Comparison of ENCODE assay signal across 8 mouse cellular contexts in genomic region chr2:152847057-152847814, GRCm38 (mm10). TPM values are rescaled to one million over a fixed set of nuclear protein-coding genes. Genes with fewer than 3 reads are reported as not detected.
DNase-seq lines count a peak whose midpoint lies in the region; ATAC-seq lines count a peak whose summit lies in the region.

No protein-coding gene starts in this region.

- H3K4me3 ChIP-seq in kidney, embryonic 15.5 days (replicated peaks): peak overlapping the region; percentile 91
- H3K4me3 ChIP-seq in embryonic facial prominence, embryonic 15.5 days (replicated peaks): peak overlapping the region; percentile 72
- H3K4me3 ChIP-seq in intestine, embryonic 14.5 days (ENCODE audit: low read depth, low read length): peak overlapping the region; percentile 16; the same call in 1 of the 2 replicates
- H3K4me3 ChIP-seq in midbrain, embryonic 16.5 days (ENCODE audit: low read depth, low read length): peak overlapping the region; percentile 57

- 18% methylated on average over 3 of the region's 3 CpGs for WGBS in kidney, embryonic 15.5 days
- WGBS in embryonic facial prominence, embryonic 15.5 days: 17% methylated on average over 3 of the region's 3 CpGs
- 18% methylated on average over 3 of the region's 3 CpGs for WGBS in intestine, embryonic 14.5 days
- 24% methylated on average over 3 of the region's 3 CpGs for WGBS in midbrain, embryonic 16.5 days

- no peak overlapping the region for H3K9ac ChIP-seq in kidney, embryonic 15.5 days
- no peak overlapping the region for H3K9ac ChIP-seq in embryonic facial prominence, embryonic 15.5 days
- no peak overlapping the region for H3K9ac ChIP-seq in intestine, embryonic 14.5 days (ENCODE audit: low read length)
- no peak overlapping the region for H3K9ac ChIP-seq in midbrain, embryonic 16.5 days (ENCODE audit: low read depth, low read length)

- peaks cover 15% of the 10 kb centered on the region for H3K36me3 ChIP-seq in kidney, embryonic 15.5 days
- H3K36me3 ChIP-seq in embryonic facial prominence, embryonic 15.5 days: 0 out of 2 replicates have a peak, but pooled peaks cover 4% of the 10 kb centered on the region
- H3K36me3 ChIP-seq in intestine, embryonic 14.5 days (ENCODE audit: control insufficient read depth, insufficient read depth, low read length): peaks cover 8% of the 10 kb centered on the region
- H3K36me3 ChIP-seq in midbrain, embryonic 16.5 days (ENCODE audit: control insufficient read depth, insufficient read depth, low read length): no peaks in the 10 kb centered on the region

- H3K27me3 ChIP-seq in kidney, embryonic 15.5 days: no peaks in the 10 kb centered on the region
- no peaks in the 10 kb centered on the region for H3K27me3 ChIP-seq in embryonic facial prominence, embryonic 15.5 days
- H3K27me3 ChIP-seq in intestine, embryonic 14.5 days (replicated peaks; ENCODE audit: control insufficient read depth, insufficient read depth, low read length): no peaks in the 10 kb centered on the region
- no peaks in the 10 kb centered on the region for H3K27me3 ChIP-seq in midbrain, embryonic 16.5 days (ENCODE audit: control insufficient read depth, insufficient read depth, low read depth, low read length)

- intact Hi-C loops in left cerebral cortex, postnatal 4 days (cut with DNase I): no loop called here

- no peak overlapping the region for H3K27ac ChIP-seq in kidney, embryonic 15.5 days
- H3K27ac ChIP-seq in embryonic facial prominence, embryonic 15.5 days (replicated peaks): no peak overlapping the region
- H3K27ac ChIP-seq in intestine, embryonic 14.5 days (ENCODE audit: low read depth): no peak overlapping the region
- H3K27ac ChIP-seq in midbrain, embryonic 16.5 days (ENCODE audit: low read length): no peak overlapping the region

- peaks cover 22% of the 10 kb centered on the region for H3K4me1 ChIP-seq in kidney, embryonic 15.5 days
- H3K4me1 ChIP-seq in embryonic facial prominence, embryonic 15.5 days: peaks cover 21% of the 10 kb centered on the region
- peaks cover 17% of the 10 kb centered on the region for H3K4me1 ChIP-seq in intestine, embryonic 14.5 days (replicated peaks; ENCODE audit: control insufficient read depth, insufficient read depth, low read length)
- H3K4me1 ChIP-seq in midbrain, embryonic 16.5 days (ENCODE audit: control insufficient read depth, insufficient read depth, low read length): peaks cover 2% of the 10 kb centered on the region; the same call in 1 of the 2 replicates

- no peak for DNase-seq in kidney, postnatal 36 days
- DNase-seq in intestine, embryonic 14.5 days (ENCODE audit: low spot score): peak; percentile 57
- DNase-seq in frontal cortex, postnatal 10 days (ENCODE audit: low spot score in 2 of 2): no peak
- no peak for DNase-seq in left cerebral cortex, postnatal 4 days

- H3K9me3 ChIP-seq in kidney, embryonic 15.5 days (replicated peaks): no peaks in the 10 kb centered on the region
- H3K9me3 ChIP-seq in embryonic facial prominence, embryonic 15.5 days (replicated peaks): no peaks in the 10 kb centered on the region
- H3K9me3 ChIP-seq in intestine, embryonic 14.5 days (ENCODE audit: control insufficient read depth, low read length): no peaks in the 10 kb centered on the region
- H3K9me3 ChIP-seq in midbrain, embryonic 16.5 days (replicated peaks; ENCODE audit: control insufficient read depth, low read length, poor library complexity, severe bottlenecking): no peaks in the 10 kb centered on the region

- ATAC-seq in kidney, embryonic 15.5 days (replicated peaks; ENCODE audit: low FRiP score): no peak
- no peak for ATAC-seq in embryonic facial prominence, embryonic 15.5 days (ENCODE audit: insufficient number of reproducible peaks, low FRiP score, low TSS enrichment, low read depth)
- no peak for ATAC-seq in intestine, embryonic 14.5 days (replicated peaks; ENCODE audit: low FRiP score, low TSS enrichment, low read depth)
- ATAC-seq in midbrain, embryonic 16.5 days: peak; percentile 37; the same call in 1 of the 2 replicates
- ATAC-seq in inflammation-experienced regulatory T-cells, adult 6 months: no peak

- H3K4me2 ChIP-seq in kidney, embryonic 15.5 days: peak overlapping the region; percentile 55
- peak overlapping the region; percentile 76 for H3K4me2 ChIP-seq in embryonic facial prominence, embryonic 15.5 days (replicated peaks)
- peak overlapping the region; percentile 51 for H3K4me2 ChIP-seq in intestine, embryonic 14.5 days (ENCODE audit: low read length)
- peak overlapping the region; percentile 57 for H3K4me2 ChIP-seq in midbrain, embryonic 16.5 days (ENCODE audit: low read length)

RNA-seq across cellular contexts. Expression of gene Tpx2, which starts 0.5 kb away (rescaled TPM):
- 88.5 and 98.2 TPM in 2 replicates for polyA plus RNA-seq in kidney, embryonic 15.5 days (2015; fragmentation: Nextera tagmentation; extraction: Ambion mirVana)
- 60.1 and 60.6 TPM in 2 replicates for polyA plus RNA-seq in embryonic facial prominence, embryonic 15.5 days (2015; fragmentation: Nextera tagmentation; extraction: Ambion mirVana)
- polyA plus RNA-seq in intestine, embryonic 14.5 days (2014; fragmentation: Nextera tagmentation; extraction: Ambion mirVana): 88.3 and 95.4 TPM in 2 replicates
- polyA plus RNA-seq in midbrain, embryonic 16.5 days (2015; fragmentation: Nextera tagmentation; extraction: Ambion mirVana): 10.5 and 11.1 TPM in 2 replicates
- 10 to 100 TPM in 1 of 3 experiments, 1 to 10 TPM in 2; 5.3 to 56.1 (median 5.7) TPM for polyA plus RNA-seq in inflammation-experienced regulatory T-cells, adult 6 months (2017; shearing (Covaris generic))
- total RNA-seq in left cerebral cortex, postnatal 4 days (2021): 10 to 100 TPM in 1 of 2 experiments, 1 to 10 TPM in 1; 9.8 to 11.0 TPM

RNA-seq across cellular contexts. Expression of gene Bcl2l1, which starts 15.7 kb away (rescaled TPM):
- 99.5 and 106 TPM in 2 replicates for polyA plus RNA-seq in kidney, embryonic 15.5 days (2015; fragmentation: Nextera tagmentation; extraction: Ambion mirVana)
- polyA plus RNA-seq in embryonic facial prominence, embryonic 15.5 days (2015; fragmentation: Nextera tagmentation; extraction: Ambion mirVana): 99.1 and 99.7 TPM in 2 replicates
- 75.0 and 76.8 TPM in 2 replicates for polyA plus RNA-seq in intestine, embryonic 14.5 days (2014; fragmentation: Nextera tagmentation; extraction: Ambion mirVana)
- polyA plus RNA-seq in midbrain, embryonic 16.5 days (2015; fragmentation: Nextera tagmentation; extraction: Ambion mirVana): 186 and 194 TPM in 2 replicates
- polyA plus RNA-seq in inflammation-experienced regulatory T-cells, adult 6 months (2017; shearing (Covaris generic)): 10 to 100 TPM; 36.5 to 64.5 (median 41.8) TPM
- total RNA-seq in left cerebral cortex, postnatal 4 days (2021): 100 to 1,000 TPM; 113 to 116 TPM

Comparison
In these comparisons a context has a peak if more than half of its experiments do, and no peak if none do; other contexts are left out.
1. H3K4me3 ChIP-seq: peak in every context shown above with its lines; median percentile 91 in kidney, embryonic 15.5 days; 72 in embryonic facial prominence, embryonic 15.5 days; 57 in midbrain, embryonic 16.5 days; 16 in intestine, embryonic 14.5 days.